Mouse (Mus musculus): Measurements from ENCODE around the gene Pde4b. TPM values are rescaled to one million over a fixed set of nuclear protein-coding genes. Genes with fewer than 3 reads are reported as not detected.

Pde4b gene
- total and polyA plus RNA-seq, 3 experiments, result 0.27 TPM; not detected in 2

GRCm38 (mm10) chr4:102568591-102568990 is 481.2 kb downstream of the Pde4b start:
- TF ChIP-seq TAL1 (conservative IDR thresholded peaks at IDR 0.05; ENCODE audit: low read depth, low read length), result no peak
- no peak for TF ChIP-seq CTCF (IDR thresholded peaks at IDR 0.05; ENCODE audit: low read depth, low read length)
- H3K27me3 ChIP-seq (ENCODE audit: insufficient read depth, low read length), result no peaks in the 10 kb centered on the region
- ATAC-seq (ENCODE audit: extremely low read depth, insufficient number of reproducible peaks, low FRiP score, poor library complexity, severe bottlenecking) (no peak), DNase-seq (ENCODE audit: low spot score) (no peak)
- no peaks in the 10 kb centered on the region for H3K36me3 ChIP-seq (replicated peaks)
- peaks cover 35% of the 10 kb centered on the region for H3K9me3 ChIP-seq (replicated peaks)
- no peaks in the 10 kb centered on the region for H3K4me1 ChIP-seq (ENCODE audit: insufficient read depth, low read depth, low read length)
- no peak overlapping the region for H3K4me3 ChIP-seq (ENCODE audit: low read depth, low read length)

- no peaks in the 10 kb centered on the region for H3K4me1 ChIP-seq (ENCODE audit: insufficient read depth, low read depth, low read length)
- H3K9me3 ChIP-seq (replicated peaks), result peaks cover 39% of the 10 kb centered on the region
- H3K27me3 ChIP-seq (ENCODE audit: insufficient read depth, low read length), result no peaks in the 10 kb centered on the region
- no peak for TF ChIP-seq POLR2AphosphoS5 (IDR thresholded peaks at IDR 0.05; ENCODE audit: insufficient replicate concordance, low read depth, low read length)
- TF ChIP-seq GATA1 (IDR thresholded peaks at IDR 0.05; ENCODE audit: borderline replicate concordance, low read length), result no peak
- TF ChIP-seq CTCF (IDR thresholded peaks at IDR 0.05; ENCODE audit: low read depth, low read length), result no peak
- TF ChIP-seq GATA2 (IDR thresholded peaks at IDR 0.05; ENCODE audit: borderline replicate concordance, low read depth, low read length), result no peak
- no peak for TF ChIP-seq TAL1 (conservative IDR thresholded peaks at IDR 0.05; ENCODE audit: low read depth, low read length)
- no peak overlapping the region for H3K4me3 ChIP-seq (ENCODE audit: low read depth, low read length)
- DNase-seq (ENCODE audit: low spot score) (no peak), ATAC-seq (ENCODE audit: extremely low read depth, insufficient number of reproducible peaks, low FRiP score, poor library complexity, severe bottlenecking) (no peak)
- no peaks in the 10 kb centered on the region for H3K36me3 ChIP-seq (replicated peaks)
Measured at GRCm38 (mm10) chr4:102569101-102569583, 481.8 kb downstream of the Pde4b start.

DNA sequence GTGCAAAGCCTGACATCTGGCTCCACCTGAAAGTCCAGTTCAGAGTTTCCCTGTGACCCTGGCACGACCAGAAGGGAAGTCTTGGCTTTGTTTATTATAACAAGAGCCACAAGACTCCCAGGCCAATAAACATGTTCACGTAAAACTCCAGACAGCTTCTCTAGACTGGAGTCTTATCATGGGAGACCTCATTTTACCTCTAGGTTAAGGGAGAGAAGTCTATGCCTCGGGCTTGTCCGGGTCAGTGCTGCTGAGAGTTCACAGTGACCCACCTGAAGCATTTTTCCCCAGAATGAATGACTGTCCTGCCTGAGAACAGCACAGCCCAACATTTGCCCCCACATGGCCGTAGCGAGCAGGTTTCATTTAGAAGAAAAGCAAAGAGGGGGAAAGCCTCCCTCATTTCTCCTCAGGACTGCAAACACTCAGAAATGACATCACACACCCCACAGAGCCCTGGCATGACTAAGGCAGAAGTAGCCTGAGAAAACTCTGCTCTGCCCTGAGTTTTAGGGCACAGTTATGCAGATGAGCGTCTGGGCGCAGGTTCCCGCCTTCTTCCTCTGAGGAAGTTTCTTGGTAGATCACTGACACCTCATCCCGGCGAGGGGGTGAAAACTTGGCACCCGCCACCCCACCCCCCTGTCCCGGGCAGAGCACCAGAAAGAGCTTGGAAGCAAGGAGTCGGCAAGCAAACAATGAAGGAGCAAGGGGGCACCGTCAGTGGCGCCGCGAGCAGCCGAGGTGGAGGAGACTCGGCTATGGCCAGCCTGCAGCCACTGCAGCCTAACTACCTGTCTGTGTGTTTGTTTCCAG is 482.8 kb downstream of the Pde4b start:
- Histone ChIP-seq H3K36me3 (replicated peaks) (no peaks in the 10 kb centered on the region), H3K4me3 (ENCODE audit: low read depth, low read length) (no peak overlapping the region), H3K27me3 (ENCODE audit: insufficient read depth, low read length) (no peaks in the 10 kb centered on the region), H3K9me3 (replicated peaks) (peaks cover 47% of the 10 kb centered on the region), H3K4me1 (ENCODE audit: insufficient read depth, low read depth, low read length) (no peaks in the 10 kb centered on the region)
- DNase-seq (ENCODE audit: low spot score) (no peak), ATAC-seq (ENCODE audit: extremely low read depth, insufficient number of reproducible peaks, low FRiP score, poor library complexity, severe bottlenecking) (no peak)
- TF ChIP-seq GATA2 (IDR thresholded peaks at IDR 0.05; ENCODE audit: borderline replicate concordance, low read depth, low read length), result no peak

- Histone ChIP-seq H3K4me1 (ENCODE audit: insufficient read depth, low read depth, low read length) (no peaks in the 10 kb centered on the region), H3K27me3 (ENCODE audit: insufficient read depth, low read length) (no peaks in the 10 kb centered on the region), H3K36me3 (replicated peaks) (no peaks in the 10 kb centered on the region), H3K4me3 (ENCODE audit: low read depth, low read length) (no peak overlapping the region), H3K9me3 (replicated peaks) (peaks cover 49% of the 10 kb centered on the region)
- no peak for TF ChIP-seq GATA2 (IDR thresholded peaks at IDR 0.05; ENCODE audit: borderline replicate concordance, low read depth, low read length)
- no peak for TF ChIP-seq GATA1 (IDR thresholded peaks at IDR 0.05; ENCODE audit: borderline replicate concordance, low read length)
- TF ChIP-seq POLR2AphosphoS5 (IDR thresholded peaks at IDR 0.05; ENCODE audit: insufficient replicate concordance, low read depth, low read length), result no peak
- no peak for TF ChIP-seq CTCF (IDR thresholded peaks at IDR 0.05; ENCODE audit: low read depth, low read length)
- TF ChIP-seq TAL1 (conservative IDR thresholded peaks at IDR 0.05; ENCODE audit: low read depth, low read length), result no peak
- DNase-seq (ENCODE audit: low spot score), result no peak
- ATAC-seq (ENCODE audit: extremely low read depth, insufficient number of reproducible peaks, low FRiP score, poor library complexity, severe bottlenecking), result no peak
Measured at GRCm38 (mm10) chr4:102570766-102571411, 483.5 kb downstream of the Pde4b start.

DNA sequence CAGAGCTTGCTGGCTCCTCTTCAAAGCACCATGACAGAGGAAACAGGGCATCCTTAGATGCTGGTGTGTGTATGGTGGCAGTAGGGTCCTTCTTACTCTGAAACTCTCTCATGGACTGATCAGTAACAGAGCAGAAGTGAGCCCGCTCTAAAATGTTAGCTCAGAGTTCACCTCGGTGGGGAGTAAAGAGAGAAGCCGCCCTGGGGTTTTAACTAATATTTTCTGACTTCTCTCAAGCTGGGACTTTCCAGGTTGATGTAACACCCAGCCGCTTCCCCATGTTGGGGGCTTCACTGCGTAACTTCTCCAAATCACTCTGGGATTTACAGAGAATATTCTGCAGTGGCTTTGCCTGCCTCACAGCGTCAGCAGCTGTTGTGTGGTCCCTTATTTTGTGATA is 484.7 kb downstream of the Pde4b start:
- H3K4me1 ChIP-seq (ENCODE audit: insufficient read depth, low read depth, low read length), result no peaks in the 10 kb centered on the region
- H3K9me3 ChIP-seq (replicated peaks), result peaks cover 49% of the 10 kb centered on the region
- H3K4me3 ChIP-seq (ENCODE audit: low read depth, low read length), result no peak overlapping the region
- TF ChIP-seq TAL1 (conservative IDR thresholded peaks at IDR 0.05; ENCODE audit: low read depth, low read length) (no peak), GATA1 (IDR thresholded peaks at IDR 0.05; ENCODE audit: borderline replicate concordance, low read length) (no peak), GATA2 (IDR thresholded peaks at IDR 0.05; ENCODE audit: borderline replicate concordance, low read depth, low read length) (no peak), POLR2AphosphoS5 (IDR thresholded peaks at IDR 0.05; ENCODE audit: insufficient replicate concordance, low read depth, low read length) (no peak), CTCF (IDR thresholded peaks at IDR 0.05; ENCODE audit: low read depth, low read length) (no peak)
- no peaks in the 10 kb centered on the region for H3K36me3 ChIP-seq (replicated peaks)
- DNase-seq (ENCODE audit: low spot score) (no peak), ATAC-seq (ENCODE audit: extremely low read depth, insufficient number of reproducible peaks, low FRiP score, poor library complexity, severe bottlenecking) (no peak)
- no peaks in the 10 kb centered on the region for H3K27me3 ChIP-seq (ENCODE audit: insufficient read depth, low read length)

- H3K4me1 ChIP-seq (ENCODE audit: insufficient read depth, low read depth, low read length), result no peaks in the 10 kb centered on the region
- no peak overlapping the region for H3K4me3 ChIP-seq (ENCODE audit: low read depth, low read length)
- TF ChIP-seq GATA2 (IDR thresholded peaks at IDR 0.05; ENCODE audit: borderline replicate concordance, low read depth, low read length) (no peak), TAL1 (conservative IDR thresholded peaks at IDR 0.05; ENCODE audit: low read depth, low read length) (no peak), CTCF (IDR thresholded peaks at IDR 0.05; ENCODE audit: low read depth, low read length) (no peak), POLR2AphosphoS5 (IDR thresholded peaks at IDR 0.05; ENCODE audit: insufficient replicate concordance, low read depth, low read length) (no peak), GATA1 (IDR thresholded peaks at IDR 0.05; ENCODE audit: borderline replicate concordance, low read length) (no peak)
- no peaks in the 10 kb centered on the region for H3K36me3 ChIP-seq (replicated peaks)
- peaks cover 48% of the 10 kb centered on the region for H3K9me3 ChIP-seq (replicated peaks)
- no peak for DNase-seq (ENCODE audit: low spot score)
- ATAC-seq (ENCODE audit: extremely low read depth, insufficient number of reproducible peaks, low FRiP score, poor library complexity, severe bottlenecking), result no peak
- no peaks in the 10 kb centered on the region for H3K27me3 ChIP-seq (ENCODE audit: insufficient read depth, low read length)
Measured at GRCm38 (mm10) chr4:102572591-102572990, 485.2 kb downstream of the Pde4b start.
